Mouse (Mus musculus) thymus, postnatal 25 days (tissue): Measurements from ENCODE around the gene Srgap2.

Source experiments
- DNase-seq: peaks from one replicate; pipeline ENCODE4 v3.0.0; 2022

Srgap2 gene

GRCm38 (mm10) chr1:131400844-131401243 lies 126.3 kb downstream of the Srgap2 start:
- no peak for DNase-seq

- DNase-seq, result no peak
Observed at GRCm38 (mm10) chr1:131398181-131398580, 129.0 kb downstream of the Srgap2 start.

DNA sequence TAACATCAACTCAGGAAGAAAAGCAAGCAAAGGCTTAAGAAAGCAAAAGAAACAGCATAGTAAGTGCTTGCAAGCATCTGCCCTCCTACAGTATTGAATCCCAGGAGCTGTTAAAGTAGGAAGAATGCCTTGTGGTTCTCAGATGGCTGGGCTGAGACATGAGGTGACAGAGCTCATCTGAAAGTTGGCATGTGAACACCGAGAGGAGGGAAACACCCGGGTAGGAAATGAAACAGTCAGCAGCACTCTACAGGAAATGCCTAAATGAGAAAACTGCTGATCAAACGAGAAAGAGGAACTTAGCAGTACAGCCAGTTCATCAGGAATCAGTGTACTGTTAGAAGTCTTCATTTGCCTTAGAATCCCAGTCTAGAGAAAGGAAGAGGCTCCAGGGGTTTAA lies 142.7 kb downstream of the Srgap2 start:
- DNase-seq, result peak; percentile 45

DNA sequence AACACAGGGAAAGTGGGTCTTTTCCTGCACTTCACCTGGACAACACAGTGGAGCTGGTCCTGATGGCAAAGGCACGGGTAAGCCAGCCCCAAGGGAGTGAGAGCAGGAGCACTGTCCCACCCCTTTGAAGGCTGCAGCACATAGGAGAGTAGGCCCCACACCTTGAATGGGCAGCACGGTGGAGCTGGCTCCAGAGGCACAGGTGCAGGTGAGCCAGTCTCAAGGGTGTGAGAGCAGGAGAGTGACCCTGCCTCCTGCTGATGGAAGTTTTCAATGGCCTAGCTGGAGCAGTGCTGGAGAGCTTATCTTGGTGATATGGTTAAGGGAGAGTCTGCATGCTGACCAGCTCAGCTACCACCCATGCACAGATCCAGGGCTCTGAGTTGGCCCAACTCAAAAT lies 145.0 kb downstream of the Srgap2 start:
- DNase-seq, result no peak

GRCm38 (mm10) chr1:131380254-131380653 lies 146.9 kb downstream of the Srgap2 start:
- no peak for DNase-seq

DNA sequence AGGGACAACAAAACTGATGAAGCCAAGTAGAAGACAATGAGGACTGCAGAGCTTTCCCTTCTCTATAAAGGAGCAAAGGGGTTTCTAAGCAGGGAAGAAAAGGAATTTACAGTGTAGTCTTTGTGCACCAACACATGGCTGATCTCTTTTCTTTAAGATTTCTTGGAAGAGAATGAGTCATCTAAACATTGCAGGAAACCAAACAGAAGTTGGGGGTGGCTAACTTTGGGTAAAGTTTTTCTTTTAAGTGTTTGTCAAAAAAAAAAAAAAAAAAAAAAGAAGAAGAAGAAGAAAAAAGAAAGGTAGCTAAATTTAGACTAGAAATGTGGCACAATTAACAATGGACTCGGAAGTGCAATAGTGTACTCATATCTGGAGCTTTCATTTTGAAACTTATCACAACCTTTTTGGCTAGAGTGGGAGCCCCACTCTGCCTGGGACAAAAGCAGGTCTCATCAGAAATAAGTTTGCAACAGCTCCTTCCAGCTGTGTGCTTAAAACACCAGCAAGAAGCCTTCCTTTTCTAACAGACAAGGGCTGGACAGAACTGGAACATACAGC lies 148.2 kb downstream of the Srgap2 start:
- DNase-seq, result no peak

- DNase-seq, result no peak
Observed at GRCm38 (mm10) chr1:131378081-131378913, 148.9 kb downstream of the Srgap2 start.

DNA sequence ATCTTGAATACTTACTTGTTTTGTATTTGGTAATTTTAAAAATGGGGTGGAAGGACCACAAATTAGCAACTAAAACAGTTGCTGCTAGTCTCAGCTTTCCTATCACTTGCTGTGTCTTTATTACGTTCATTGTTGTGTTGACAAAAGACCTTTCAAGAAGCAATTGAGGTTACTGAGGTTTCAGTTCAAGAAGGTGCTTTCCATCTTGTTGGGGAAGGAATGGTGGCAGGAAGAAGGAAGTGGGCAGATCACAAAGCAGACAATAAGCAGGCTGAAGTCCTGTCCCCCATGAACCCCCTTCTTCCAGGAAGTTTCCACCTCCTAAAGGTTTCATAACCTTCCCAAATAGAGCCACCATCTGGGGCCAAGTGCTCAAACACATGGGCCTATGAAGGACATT lies 161.3 kb downstream of the Srgap2 start:
- no peak for DNase-seq

GRCm38 (mm10) chr1:131364432-131364831 lies 162.7 kb downstream of the Srgap2 start:
- no peak for DNase-seq

GRCm38 (mm10) chr1:131363887-131364286 lies 163.3 kb downstream of the Srgap2 start:
- no peak for DNase-seq

GRCm38 (mm10) chr1:131362089-131362488 lies 165.1 kb downstream of the Srgap2 start:
- no peak for DNase-seq

DNA sequence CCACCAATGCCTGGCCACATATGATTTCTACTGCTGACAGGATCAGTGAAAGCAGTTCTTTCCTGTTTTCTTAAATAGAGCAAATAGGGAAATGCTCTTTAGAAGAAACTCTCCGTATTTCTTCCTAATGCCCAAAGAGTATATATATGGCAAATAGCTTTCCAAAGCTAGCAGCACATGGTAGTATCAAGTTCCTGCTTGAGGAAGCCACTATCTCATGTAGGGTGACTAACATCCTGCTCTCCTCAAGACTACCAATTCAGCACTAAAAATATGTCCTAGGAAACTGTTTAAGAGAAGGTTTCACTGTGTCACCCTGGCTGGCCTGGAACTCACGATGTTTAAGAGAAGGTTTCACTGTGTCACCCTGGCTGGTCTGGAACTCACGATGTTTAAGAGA lies 166.4 kb downstream of the Srgap2 start:
- no peak for DNase-seq

DNA sequence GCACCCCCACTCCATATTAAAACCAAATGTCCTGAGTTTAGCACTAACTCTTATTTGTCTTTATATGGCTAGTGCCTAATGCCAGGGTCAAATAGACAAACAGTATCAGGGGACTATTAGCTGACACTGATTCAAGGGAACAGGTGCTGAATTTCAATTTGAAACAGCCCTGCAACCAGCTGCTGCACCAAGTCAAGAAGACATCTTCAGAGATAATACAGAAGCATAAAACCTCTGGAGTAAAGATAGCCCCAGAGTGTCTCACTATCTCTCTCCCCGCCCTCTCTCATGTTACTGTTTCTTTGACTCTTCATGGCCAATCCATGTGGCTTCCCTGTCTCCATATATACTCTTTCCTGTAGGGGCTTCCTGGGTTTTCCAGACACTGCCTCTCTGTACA lies 167.5 kb downstream of the Srgap2 start:
- no peak for DNase-seq

DNA sequence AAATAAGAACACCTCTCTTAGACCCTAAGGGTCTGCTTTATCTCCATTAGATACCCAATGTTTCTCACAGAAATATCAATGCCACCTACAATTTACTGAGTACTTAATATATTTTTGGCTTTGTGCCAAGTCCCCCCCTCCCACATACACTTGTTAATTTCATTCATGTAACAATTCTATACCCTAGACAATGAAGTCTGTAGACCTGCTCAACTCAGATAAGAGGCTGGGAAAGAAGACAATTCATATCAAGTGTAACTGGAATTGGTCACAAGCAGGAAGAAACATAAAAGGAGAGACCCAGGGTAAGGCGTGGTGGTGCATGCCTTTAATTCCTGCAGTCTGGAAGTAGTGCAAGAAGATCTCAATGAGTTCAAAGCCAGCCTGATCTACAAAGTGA lies 169.9 kb downstream of the Srgap2 start:
- DNase-seq, result no peak

DNA sequence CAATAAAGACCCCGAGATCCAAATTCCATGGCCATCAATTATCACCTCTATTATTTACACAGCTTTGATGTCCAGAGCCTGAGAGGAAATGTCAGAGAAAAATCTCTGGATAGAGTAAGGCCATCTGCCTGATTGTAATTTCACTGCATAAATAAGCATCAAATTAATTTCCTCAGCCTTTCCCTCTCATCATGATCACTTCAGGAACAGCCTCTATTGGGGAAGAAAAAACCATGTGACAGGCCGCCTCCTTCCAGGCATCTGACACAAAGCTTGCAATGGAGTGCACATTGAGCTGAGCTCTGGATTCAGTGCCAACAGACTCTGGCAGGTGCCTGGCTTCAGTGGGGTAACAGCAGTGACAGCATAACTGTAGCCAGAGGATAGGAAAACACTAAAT lies 175.7 kb downstream of the Srgap2 start:
- no peak for DNase-seq

GRCm38 (mm10) chr1:131349993-131350510 lies 177.1 kb downstream of the Srgap2 start:
- DNase-seq, result no peak

DNA sequence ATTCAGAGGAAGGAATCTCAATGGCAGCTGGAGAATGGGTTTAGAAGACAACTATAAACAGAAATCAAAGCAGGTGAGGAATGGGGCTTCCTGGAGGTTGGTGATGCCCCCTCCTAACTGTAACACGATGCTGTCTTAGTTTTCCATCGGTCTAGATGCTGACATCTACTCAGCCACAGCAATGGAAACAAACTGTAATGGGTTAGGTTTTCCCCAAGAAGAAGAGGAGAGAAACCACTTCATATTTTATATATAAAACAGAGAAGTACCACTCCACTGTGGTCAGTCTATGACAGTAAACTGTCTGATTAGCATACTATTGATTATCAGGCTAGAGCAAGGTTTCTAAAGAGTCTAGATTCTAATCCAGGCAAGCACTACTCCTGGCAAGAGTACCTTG lies 179.4 kb downstream of the Srgap2 start:
- DNase-seq, result no peak

DNA sequence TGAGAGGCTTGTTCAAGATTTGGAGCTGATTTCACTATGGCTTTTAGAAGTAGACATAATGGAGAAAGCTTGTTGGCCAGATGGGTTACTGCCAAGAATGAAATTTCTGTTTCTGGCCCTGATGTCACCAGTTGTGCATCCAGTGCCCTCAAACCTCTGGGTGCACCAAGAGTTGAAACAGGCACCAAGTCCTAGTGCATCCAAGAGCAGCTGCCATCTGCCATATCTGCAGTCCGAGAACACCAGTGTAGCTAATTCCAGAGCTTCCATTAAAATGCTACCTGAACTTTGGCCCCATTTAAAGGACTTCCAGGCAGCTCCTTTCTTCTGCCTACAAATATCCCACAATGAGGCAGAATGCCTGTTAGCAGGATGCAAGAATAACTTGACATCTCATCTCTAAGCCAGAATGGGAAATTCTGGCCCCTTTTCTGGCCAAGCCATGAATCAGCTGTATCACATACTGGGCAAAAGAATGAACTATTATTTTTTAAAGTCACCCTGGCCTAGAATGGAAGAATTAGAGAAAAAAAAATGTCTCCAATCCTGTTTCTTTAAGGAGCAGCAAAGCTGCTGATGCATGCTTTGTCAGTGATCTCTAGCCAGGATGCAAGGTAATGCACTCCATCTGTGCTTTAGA lies 180.1 kb downstream of the Srgap2 start:
- DNase-seq, result no peak

- DNase-seq, result no peak
Observed at GRCm38 (mm10) chr1:131345422-131346419, 181.4 kb downstream of the Srgap2 start.

DNA sequence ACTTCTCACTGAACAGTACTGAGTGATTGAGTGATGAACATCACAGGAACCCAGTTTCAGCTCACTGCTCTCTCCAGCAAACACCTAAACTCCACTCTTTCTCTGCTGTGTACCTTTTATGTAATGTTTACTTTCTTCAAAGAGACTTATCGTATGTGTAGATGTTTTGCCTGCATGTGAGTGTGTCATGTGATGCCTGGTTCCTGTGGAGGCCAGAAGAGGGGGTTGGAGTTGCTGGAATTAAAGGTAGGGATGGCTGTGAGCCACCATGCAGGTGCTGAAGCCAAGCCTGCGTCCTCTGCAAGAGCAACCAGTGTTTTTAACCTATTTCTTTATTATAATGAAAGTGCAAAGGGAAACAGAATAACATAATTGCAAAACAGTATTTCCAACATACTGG lies 182.5 kb downstream of the Srgap2 start:
- no peak for DNase-seq

- no peak for DNase-seq
Observed at GRCm38 (mm10) chr1:131336017-131336416, 191.1 kb downstream of the Srgap2 start.

DNA sequence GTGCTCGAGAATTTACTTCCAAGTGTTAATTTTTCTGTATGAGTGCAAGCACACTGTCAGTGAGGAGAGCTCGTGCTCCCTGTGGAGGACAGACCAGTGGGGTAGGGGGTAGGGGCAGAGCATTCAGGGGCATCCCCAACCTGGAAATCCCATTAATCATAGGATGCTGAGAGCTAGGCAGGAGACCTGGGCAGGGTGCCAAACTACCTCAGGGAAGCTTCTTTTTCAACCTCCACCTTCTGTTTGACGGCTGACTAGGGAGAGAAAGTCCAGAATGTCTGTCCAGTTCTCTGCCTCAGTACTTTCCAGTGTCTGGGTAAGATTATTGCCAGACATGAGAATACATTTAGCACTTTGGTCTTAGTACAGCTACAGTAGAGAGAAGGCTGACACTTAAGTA lies 191.5 kb downstream of the Srgap2 start:
- no peak for DNase-seq

GRCm38 (mm10) chr1:131331180-131331579 lies 196.0 kb downstream of the Srgap2 start:
- DNase-seq, result no peak
